Mouse (Mus musculus) A20 (cell line): ENCODE data around the gene Ccser1.

Experiments used
- DNase-seq: peaks from one replicate; pipeline ENCODE4 v3.0.0-alpha.2; 2011; ENCODE audit warnings: low read depth, low spot score

Gene Ccser1

DNA sequence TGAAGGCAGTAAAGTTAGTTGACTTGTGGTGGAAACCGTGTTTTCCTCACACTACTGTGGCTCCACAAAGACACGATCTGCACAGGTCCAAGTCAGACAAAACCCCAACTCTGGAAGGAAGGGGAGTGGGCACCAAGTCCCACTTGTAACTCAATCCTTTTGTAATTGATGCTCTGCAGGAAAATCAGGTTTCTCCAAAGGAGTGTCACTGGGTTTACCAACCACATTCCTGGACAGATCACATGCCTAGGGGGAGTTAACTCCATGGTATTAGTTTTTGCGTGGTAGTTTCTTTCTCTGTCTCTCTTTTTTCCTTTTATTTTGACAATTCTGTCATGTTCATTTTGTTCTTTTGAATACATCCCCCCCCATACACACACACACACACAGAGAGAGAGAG is 252.0 kb downstream of the Ccser1 start:
- no peak for DNase-seq

DNA sequence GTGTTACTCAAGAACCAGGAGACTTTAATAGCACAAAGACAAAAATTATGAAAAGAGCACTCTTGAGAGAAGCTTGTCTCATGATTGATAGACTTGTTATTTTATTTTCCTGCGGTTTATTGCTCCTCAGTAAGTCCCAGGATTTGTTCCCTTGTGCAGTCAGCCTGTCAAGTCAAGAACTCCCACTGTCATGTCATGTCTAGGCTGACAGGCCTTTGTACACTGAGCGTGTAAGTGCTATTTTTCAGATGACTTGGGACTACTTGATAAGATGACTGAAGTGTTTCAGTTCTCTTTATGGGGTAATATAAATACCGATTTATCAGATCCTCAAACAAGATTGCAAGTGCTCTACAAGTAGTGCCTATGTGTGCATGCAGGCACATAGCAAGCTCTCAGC is 252.6 kb downstream of the Ccser1 start:
- no peak for DNase-seq

DNA sequence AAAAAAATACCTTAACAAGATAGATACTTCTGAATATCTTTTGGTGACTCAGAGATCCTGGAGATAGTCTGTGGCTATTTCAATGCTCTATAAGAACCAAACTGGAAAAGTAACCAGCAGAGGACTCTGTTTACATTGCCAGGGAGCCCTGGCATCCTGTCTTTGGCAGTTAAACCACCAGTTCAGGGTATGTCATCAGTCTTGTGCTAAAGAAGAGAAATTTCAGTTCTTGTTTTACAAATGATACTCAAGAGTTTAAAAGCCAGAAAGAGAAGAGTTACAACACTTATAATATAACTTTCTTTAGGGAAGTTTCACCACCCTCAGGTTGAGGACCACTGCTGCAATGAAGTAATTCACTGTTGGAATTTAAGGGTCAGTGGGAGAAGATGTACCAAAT is 258.0 kb downstream of the Ccser1 start:
- no peak for DNase-seq

DNA sequence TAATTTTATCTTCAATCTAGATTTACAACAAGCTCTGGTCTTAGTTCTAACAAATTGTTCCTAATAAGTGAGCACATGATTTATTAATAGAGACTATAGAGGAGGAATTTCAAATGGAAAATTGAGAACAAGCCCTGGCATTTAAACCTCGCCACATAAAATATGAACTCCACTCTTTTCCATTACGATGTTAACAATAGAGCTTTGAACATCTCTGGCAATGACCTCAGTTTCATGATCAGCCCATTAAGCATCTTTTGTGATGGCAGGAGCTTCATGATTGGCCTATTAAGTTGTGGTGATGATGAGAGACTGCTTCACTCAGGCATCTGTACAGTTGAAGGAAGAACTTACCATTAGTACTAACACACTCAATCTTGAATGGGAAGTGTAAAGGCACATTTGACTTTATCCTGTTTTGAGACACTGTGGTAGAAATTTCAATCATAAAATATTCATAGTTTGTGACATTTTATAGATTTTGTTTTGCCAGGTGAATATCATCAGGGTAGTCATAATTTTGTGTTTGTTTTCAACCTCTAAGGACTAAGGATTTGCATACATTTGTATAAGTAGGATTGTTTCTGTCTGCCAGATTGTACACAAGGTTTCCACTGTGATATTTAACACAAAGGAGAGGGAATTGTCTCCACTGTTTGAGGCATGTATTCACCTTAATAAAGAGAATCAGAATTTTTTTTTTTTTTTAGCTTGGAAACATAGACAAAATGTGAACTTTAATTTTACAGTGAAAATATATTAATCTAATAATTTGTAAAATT is 291.4 kb downstream of the Ccser1 start:
- no peak for DNase-seq

DNA sequence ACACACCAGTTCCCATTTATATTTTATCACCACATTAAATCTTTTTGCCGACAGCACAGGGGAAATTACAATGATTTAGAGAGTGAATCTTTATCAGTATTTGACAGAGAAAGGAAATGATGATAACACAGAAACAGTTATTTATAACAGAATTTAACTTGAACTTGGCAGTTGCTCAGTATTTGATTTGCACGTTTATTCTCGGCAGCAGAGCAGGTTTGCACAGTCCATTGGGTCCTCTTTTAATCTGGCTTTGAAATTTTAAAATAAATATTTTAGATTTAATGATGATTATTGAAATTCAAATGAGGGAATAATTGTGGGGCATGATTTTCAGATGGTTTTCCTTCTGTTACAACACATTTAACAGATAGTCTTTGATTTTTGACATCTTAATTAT is 305.2 kb downstream of the Ccser1 start:
- no peak for DNase-seq

DNA sequence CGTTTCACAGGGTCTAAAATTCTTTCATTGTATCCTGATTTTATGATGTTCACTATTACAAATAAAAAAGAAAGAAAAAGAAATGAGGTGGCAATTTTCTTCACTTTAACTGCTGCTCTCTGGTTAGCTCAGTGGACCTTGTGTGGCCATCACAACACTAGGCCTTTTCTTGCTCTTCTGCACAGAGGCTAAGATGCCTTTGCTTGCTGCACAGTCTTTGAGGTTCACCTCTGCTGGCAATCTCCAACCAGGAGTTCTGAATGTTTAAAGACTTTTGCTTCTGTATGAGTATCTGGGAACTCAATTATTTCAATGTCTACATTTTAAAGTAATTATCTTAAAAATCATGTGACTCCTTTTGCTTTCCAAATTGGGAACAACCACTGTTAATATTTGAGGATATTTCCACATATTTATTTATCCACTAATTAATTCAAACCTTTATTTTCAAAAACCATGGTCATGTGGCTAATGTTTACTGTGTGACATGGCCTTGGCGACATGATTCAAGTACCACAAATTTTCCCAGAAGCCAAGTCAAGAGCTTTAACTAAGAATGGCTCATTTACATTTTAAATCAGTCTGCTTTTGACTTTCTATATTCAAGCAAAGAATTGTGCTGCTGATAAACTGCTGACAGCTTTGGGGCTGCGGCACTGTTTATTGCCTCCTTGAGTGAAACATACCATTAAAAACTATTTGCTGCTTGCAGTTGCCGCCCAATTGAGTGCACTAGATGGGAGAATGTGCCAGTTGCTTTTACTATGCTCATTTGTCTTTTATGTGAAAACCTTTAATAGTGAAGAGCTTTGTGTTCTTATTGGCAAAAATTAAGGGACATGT is 312.1 kb downstream of the Ccser1 start:
- DNase-seq, result no peak

DNA sequence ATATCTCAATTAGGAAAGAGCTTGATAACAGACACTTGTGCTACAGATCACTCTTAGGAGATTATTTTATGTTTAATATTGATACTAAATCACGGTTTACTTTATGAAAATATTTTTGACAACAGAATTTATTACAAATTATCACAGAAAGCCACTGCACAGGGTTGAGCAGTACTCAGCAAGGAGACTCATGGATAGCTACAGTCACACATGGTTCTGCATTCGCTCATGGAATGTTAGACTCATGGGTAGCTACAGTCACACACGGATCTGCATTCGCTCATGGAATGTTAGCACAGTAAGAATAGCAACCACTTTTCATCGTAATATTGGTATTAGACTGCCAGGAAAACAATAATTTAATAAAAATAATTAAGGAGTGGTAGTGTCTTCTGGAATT is 313.3 kb downstream of the Ccser1 start:
- DNase-seq, result no peak

DNA sequence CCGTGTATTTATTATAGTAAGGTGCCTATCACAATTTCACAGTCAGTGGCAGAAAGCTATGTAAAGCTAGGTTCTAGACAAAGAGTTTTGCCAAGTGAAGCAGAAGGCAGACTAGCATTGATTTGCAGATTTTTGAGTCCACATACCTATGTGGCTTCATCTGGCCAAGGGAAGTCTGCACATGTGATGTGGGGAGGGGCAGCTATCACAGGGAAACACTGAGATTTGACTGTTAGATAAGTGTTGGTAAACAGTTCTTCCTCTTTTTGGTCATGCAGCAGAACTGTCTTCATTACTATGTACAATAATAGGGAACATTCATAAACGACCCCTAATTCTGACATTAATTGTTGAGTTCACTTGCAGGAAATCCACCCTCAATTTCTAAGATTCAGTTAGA is 335.2 kb downstream of the Ccser1 start:
- DNase-seq, result no peak

DNA sequence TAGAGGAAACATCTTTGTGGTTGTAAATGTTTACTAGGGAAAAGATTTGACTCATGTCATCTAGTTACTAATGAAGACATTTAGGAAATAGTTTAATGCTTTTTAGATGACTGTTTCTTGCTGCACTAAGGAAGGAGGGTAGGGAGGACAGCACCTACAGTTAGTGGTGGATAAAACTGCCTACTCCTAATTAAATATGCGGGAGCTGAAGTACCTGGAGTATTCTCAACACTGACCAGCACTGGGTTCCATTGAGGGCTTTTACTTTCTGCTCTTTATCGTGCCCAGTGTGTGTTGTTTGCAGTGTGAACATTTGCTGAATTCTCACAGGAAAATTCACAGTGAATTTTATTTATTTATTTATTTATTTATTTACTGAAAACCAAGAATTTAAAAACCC is 341.5 kb downstream of the Ccser1 start:
- DNase-seq, result no peak

DNA sequence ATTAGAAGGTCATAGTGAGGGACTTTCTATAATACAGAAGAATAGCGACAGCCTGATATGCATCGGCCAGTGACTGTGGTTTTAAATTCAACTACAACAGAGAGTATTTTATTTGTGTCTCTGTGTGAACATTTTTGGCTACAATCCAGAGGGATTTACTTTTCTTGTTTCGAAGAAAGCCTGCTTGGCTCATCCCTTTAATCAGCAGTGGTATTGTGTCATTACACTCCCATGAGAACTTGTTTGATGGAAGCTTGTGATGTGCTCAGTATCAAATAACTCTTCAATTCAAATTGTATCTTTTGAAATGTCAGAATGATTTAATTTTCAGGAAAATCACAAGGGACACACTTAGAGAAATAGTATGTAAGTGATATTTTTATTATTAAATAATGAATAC is 342.0 kb downstream of the Ccser1 start:
- no peak for DNase-seq

DNA sequence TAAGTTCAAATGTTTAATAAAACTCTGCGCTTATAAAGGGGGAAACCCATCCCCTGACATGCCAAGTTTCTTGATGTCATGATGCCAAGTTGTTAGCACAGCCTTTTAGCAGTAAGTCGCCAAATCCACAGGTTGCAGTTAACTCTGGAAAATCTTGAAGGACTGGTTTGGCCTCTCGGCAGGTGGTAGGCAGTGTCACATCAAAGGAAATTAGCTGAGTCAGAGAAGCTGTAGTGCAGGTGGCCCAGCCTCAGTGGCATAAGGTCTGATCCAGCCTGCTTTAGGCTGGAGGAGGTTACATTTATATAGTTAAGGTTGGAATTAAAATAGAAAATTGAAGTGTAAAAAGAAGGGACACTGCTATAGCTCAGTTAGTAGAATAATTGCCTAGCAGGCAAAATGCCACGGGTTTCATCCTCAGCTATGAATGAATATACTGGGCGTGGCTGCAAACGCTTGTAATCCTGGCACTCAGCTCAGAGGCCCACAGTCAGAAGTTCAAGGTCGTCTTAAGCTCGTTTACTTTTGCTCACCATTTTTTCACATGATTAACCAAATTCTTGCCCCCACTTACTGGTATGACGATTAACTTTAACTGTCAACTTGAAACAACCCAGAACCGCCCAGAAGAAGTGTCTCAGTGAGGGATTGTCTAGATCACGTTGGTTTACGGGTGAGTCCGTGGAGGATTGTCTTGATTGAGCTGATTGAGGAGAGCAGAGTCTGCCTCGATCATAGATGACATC is 343.8 kb downstream of the Ccser1 start:
- DNase-seq, result no peak

DNA sequence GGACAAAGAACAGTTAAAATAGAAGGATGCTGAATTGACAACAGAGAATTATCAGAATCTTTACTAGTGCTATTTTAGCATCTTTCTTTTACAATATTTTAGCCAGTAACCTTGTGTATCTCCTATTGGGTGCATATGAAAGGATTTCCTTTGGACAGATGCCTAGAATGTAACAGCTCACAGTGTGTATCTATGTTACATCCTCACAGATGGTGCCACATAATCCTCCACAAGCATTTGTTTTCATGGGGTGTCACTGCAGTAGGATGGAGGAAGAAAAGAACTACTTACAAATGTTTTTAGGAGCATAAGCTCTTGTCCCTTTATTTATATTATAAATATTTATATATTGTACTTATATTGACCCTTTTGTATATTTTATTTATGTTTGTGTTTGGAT is 360.6 kb downstream of the Ccser1 start:
- no peak for DNase-seq

DNA sequence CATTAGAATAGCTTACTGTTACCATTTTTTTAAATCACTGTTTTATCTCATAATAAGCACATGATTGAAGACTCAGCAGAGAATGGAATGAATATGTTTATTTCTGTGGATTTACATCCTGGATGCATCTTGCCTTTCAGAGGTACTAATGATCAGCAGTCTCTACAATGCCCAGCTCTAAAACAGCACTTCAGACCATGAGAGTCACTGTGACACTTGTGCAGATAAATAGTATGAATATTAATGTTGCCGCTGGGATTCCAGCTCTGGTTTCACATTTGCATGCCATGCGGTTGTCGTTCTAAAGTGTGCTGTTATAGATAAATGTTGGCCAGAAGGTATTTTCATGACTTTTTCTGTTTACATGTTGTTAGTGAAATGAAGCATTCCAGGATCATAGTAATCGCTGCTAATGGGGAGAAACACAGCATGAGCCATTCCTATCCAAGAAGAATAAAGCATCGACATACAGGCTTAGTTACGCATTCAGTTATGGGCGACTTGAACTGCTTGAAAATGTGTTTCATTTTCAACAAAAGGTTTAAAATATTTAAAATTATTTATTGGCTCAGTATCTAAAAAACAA is 363.4 kb downstream of the Ccser1 start:
- no peak for DNase-seq

DNA sequence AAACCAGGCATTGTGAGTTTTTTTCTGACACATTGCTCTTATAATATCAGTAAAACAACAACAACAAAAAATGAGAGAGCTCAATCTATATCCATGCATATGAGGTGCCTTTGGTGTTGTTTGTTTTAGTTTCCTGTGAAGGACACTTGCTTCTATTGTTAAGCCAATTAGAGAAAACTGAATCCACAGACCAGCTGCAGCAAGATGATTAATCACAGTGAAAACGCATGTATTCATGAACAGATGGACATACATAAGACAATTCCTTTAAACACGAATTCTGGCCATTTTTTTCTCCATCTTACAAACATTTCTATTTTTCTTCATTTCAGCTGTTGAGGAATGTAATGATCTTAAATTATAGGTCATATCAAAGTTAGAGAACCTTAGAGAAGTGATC is 387.4 kb downstream of the Ccser1 start:
- no peak for DNase-seq

DNA sequence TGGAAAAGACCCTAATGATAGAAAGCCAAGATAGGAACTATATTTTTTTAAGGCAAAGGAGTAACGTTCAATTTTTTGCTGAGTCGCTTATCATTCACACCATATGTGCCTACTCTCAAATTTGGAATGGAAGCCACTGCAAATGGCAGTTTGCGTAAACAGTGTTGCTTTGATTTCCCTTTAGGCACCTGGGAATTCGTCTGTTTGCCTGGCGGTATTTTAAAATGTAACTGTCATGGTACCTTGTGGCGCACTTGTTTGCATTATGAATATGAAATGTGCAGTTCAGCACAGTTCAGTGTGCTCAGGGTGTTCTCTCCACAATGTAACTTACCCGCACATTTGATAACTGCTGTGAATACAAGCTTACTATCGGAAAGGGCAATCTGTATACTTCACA is 387.8 kb downstream of the Ccser1 start:
- DNase-seq, result no peak

DNA sequence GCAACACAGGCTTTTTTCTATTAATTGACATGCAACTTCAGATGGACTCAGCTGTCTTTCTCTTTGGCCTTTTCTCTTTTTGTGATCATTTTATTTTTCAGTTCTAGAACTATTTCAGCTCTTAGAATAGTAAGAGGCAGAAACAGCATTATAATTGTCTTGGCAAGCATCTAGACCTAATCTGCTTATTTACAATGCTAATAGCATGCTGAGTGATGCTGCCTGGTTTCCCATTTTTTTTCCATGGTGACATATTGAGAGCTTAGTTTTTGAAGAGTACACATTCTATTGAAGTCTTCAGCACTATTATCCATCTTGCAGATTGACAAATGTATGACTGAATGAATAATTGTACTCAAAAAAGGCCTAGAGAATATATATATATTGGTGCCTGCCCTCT is 401.6 kb downstream of the Ccser1 start:
- DNase-seq, result no peak

DNA sequence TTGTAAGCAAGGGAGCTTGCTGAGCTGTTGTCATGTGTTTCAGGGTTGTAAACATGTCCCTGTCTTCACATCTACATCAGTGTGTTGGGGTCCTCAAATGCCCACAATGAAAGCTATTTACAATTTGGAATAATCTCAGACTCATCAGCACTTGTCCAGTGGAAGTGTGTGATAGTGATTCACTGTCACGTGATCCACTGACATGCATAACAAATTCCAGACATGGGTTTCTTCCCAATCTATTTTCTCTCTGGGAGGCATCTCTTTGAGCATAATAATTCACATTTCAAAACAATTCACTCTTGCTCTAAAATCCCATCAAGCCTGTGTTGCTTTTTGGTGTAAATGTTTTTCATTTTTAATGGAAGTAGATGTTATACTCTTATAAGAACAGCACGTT is 408.9 kb downstream of the Ccser1 start:
- DNase-seq, result no peak

DNA sequence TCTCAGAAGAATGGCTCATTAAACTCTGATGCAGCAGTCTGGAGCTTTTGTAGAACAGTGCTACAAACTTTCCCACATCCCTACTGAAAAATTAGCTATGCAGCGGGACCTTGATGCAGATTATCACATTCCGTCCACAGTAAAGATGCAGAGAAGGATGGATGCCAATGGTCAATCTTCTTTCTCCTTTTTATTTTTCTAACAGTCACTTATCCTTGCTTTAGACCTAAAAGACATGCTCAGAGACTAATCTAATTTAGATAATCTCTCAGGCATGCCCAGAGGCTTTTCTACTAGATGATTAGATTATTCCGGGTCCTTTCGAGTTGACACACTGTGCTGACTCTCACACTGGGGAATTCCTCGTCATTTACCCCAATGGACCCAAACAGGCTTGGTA is 421.8 kb downstream of the Ccser1 start:
- DNase-seq, result no peak

DNA sequence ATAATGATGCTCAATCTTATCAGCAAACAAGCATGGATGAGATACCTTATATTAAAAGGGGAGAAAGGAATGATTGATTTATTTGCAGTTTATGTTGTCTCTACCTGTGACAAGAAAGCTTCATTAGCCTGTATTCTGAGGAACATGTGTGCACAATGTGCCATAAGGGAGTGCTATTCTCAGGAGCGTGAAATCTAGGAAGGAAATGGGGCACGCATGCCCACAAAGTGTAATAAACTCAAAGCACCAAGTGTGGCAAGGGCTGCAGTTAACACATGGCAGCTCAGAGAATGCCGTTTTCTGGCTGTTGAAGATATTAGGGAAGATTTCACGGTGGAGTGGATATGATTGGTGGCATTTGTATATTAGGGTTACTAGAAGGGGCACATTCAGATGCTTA is 434.8 kb downstream of the Ccser1 start:
- DNase-seq, result no peak

DNA sequence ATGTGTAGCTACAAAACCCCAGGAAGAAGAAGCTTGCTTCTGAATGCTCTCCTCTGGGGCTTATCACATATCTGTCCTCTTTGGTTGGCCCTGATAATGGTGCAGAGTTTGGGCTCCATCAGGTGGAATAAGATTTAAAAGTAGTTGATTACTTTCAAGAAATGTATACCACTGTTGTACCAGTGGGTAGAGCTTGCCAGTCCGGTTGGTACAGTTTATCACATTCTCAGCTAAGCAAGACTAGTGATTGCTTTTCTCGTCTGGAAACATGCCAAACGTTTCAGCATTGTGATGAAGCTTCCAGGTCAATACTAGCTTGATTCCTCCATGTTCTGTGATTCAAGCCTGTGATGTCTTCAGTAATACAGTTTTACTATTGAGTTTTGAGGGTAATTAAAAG is 441.6 kb downstream of the Ccser1 start:
- no peak for DNase-seq

DNA sequence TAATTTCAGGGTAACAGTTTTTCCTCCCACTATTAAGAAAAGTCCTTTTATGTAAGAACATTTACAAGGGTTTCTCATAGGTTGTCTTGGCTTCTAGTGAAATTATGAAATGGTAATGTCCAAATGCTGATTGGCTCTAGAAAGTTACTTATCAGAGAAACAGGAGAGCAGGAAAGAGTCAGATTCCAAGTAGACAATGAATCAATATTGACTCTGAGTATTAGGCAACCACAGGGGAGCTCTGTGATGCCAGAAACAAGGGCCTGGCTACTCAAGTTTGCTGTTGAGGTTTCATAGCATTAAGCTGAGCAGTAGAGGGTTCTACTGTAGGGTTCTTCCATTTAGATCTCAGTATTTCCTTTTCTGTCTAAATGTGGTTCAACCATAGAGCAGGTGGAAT is 481.3 kb downstream of the Ccser1 start:
- DNase-seq, result no peak

DNA sequence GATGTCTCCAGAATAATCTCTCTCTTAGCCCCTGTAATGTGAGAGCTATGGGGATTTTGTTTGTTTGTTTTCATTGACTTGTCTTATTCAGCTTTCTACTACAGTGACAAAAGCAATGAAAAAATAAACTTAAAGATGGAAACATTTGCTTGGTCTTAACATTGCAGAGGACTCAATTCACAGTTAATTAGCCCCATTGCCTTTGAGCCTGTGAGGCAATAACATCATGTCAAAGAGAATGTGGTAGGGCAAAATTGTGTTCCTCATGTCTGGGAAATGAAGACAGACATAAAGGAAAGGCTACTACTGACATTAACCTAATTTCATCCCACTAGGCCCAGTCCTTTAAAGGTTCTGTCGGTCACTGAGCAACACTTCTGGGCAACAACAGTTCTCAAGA is 484.4 kb downstream of the Ccser1 start:
- no peak for DNase-seq
